Mouse (Mus musculus): Measurements from ENCODE around the gene Rpl28.

Rpl28 gene

GRCm38 (mm10) chr7:4792278-4793212 lies at the start of gene Rpl28:
TSS of gene Rpl28 (plus strand) at chr7:4792874.
- under 1% methylated on average over 54 of the region's 54 CpGs for WGBS

- WGBS, result 74% methylated on average over 2 of the region's 2 CpGs
Measured at GRCm38 (mm10) chr7:4743354-4743753, 49.3 kb upstream of the Rpl28 start.

GRCm38 (mm10) chr7:4744886-4745285 lies 47.8 kb upstream of the Rpl28 start:
- 98% methylated on average over 6 of the region's 6 CpGs for WGBS

GRCm38 (mm10) chr7:4746326-4746980 lies 46.2 kb upstream of the Rpl28 start:
- 91% methylated on average over 22 of the region's 22 CpGs for WGBS

- WGBS, result 82% methylated on average over 9 of the region's 9 CpGs
Measured at GRCm38 (mm10) chr7:4747156-4747899, 45.3 kb upstream of the Rpl28 start.

GRCm38 (mm10) chr7:4748321-4748720 lies 44.4 kb upstream of the Rpl28 start:
- 86% methylated on average over 4 of the region's 4 CpGs for WGBS

- WGBS, result 95% methylated on average over 2 of the region's 2 CpGs
Measured at GRCm38 (mm10) chr7:4749169-4749568, 43.5 kb upstream of the Rpl28 start.

GRCm38 (mm10) chr7:4751971-4752820 lies 40.5 kb upstream of the Rpl28 start:
- 4% methylated on average over 30 of the region's 30 CpGs for WGBS

GRCm38 (mm10) chr7:4752821-4753570 lies 39.7 kb upstream of the Rpl28 start, which contains the start of gene Cox6b2:
TSS of gene Cox6b2 (minus strand) at chr7:4753094.
- WGBS, result 11% methylated on average over 24 of the region's 24 CpGs

GRCm38 (mm10) chr7:4759670-4760069 lies 33.0 kb upstream of the Rpl28 start:
- 57% methylated on average over 1 of the region's 1 CpGs for WGBS

- 43% methylated on average over 4 of the region's 4 CpGs for whole genome bisulfite sequencing
Measured at GRCm38 (mm10) chr7:4764946-4765710, 27.5 kb upstream of the Rpl28 start.

GRCm38 (mm10) chr7:4771202-4771601 lies 21.5 kb upstream of the Rpl28 start, which contains the start of gene Fam71e2:
TSS of gene Fam71e2 (minus strand) at chr7:4771302.
- WGBS, result 80% methylated on average over 5 of the region's 5 CpGs

GRCm38 (mm10) chr7:4776131-4776530 lies 16.5 kb upstream of the Rpl28 start:
- WGBS, result 60% methylated on average over 10 of the region's 10 CpGs

- WGBS, result 3% methylated on average over 55 of the region's 56 CpGs
Measured at GRCm38 (mm10) chr7:4776861-4777830, 15.5 kb upstream of the Rpl28 start.

GRCm38 (mm10) chr7:4777851-4778637 lies 14.6 kb upstream of the Rpl28 start:
- WGBS, result 9% methylated on average over 17 of the region's 20 CpGs

- 46% methylated on average over 5 of the region's 5 CpGs for WGBS
Measured at GRCm38 (mm10) chr7:4779921-4780320, 12.8 kb upstream of the Rpl28 start.

- 77% methylated on average over 3 of the region's 3 CpGs for WGBS
Measured at GRCm38 (mm10) chr7:4782130-4782529, 10.5 kb upstream of the Rpl28 start.

GRCm38 (mm10) chr7:4782759-4783158 lies 9.9 kb upstream of the Rpl28 start, which contains the start of the genes Il11 and Tmem190:
TSS of gene Il11 (minus strand) at chr7:4782859.
TSS of gene Tmem190 (plus strand) at chr7:4782937.
- 80% methylated on average over 2 of the region's 2 CpGs for WGBS
